Mouse (Mus musculus): ENCODE results near the gene Apold1. TPM values are rescaled to one million over a fixed set of nuclear protein-coding genes. Genes with fewer than 3 reads are reported as not detected.

The Apold1 gene
- total RNA-seq, 1 experiment from 2014 or later: 4.8 TPM

- no peak for DNase-seq
These were observed 47.7 kb downstream of the Apold1 start for GRCm38 (mm10) chr6:135029246-135029645.

Other genes with a start within 250 kb of the Apold1 start
- gene Dusp16, start 189.1 kb upstream of the Apold1 start, total RNA-seq (2021): 23.0 and 25.8 TPM in 2 replicates
- 23.0 and 33.9 TPM in 2 replicates for gene Crebl2, start 151.6 kb upstream of the Apold1 start, total RNA-seq (2021)
- gene Gpr19, start 83.1 kb upstream of the Apold1 start, total RNA-seq (2021): 8.9 and 11.3 TPM in 2 replicates
- gene Cdkn1b, start 61.3 kb upstream of the Apold1 start, total RNA-seq (2021): 52.2 and 89.9 TPM in 2 replicates
- 62.2 and 75.9 TPM in 2 replicates for gene Ddx47, start 29.9 kb downstream of the Apold1 start, total RNA-seq (2021)
- gene Gprc5a, start 83.9 kb downstream of the Apold1 start, total RNA-seq (2021): 0.33 and 0.71 TPM in 2 replicates
- gene Gprc5d, start 136.6 kb downstream of the Apold1 start, total RNA-seq (2021): not detected in 2 replicates
- 18.1 and 32.1 TPM in 2 replicates for gene Fam234b, start 216.3 kb downstream of the Apold1 start, total RNA-seq (2021)
- gene Hebp1, start 216.3 kb downstream of the Apold1 start, total RNA-seq (2021): 16.4 and 23.9 TPM in 2 replicates

Measured in adrenal gland, postnatal 25 days (tissue).